Mouse (Mus musculus) layer of hippocampus, postnatal 25 days (tissue): ENCODE measurements around the gene Capn9. TPM values are rescaled to one million over a fixed set of nuclear protein-coding genes. Genes with fewer than 3 reads are reported as not detected.

ENCODE experiments used
- DNase-seq, 2 experiments: peaks; one replicate each; pipeline ENCODE4 v3.0.0; 2022; ENCODE audit warnings: mixed read lengths in 2 of 2, low spot score in 1 of 2; ENCODE audit errors: extremely low spot score in 1 of 2
- total RNA-seq, 2 experiments: library from RNA; stranded (reverse); gene quantifications; 2 replicates each; pipeline ENCODE4 v1.2.3; 2021

Gene Capn9
- total RNA-seq, 2 experiments from 2014 or later: 0.17 to 0.40 TPM

- no peak for DNase-seq
Measured at GRCm38 (mm10) chr8:124634411-124635246, 58.7 kb downstream of the Capn9 start.

DNA sequence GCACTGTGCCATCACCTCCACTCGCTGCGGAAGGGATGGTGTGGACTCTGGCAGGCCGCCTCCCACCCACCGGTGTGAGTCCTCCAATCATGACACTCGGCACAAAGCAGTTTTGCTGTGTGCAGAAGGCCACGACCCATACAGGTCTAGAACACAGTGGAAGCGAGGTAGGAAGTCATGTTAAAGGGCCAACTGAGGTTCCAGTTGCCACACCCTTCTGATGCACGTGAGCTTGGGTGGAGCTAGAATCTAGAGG, 59.3 kb downstream of the Capn9 start:
- DNase-seq: no peak

DNA sequence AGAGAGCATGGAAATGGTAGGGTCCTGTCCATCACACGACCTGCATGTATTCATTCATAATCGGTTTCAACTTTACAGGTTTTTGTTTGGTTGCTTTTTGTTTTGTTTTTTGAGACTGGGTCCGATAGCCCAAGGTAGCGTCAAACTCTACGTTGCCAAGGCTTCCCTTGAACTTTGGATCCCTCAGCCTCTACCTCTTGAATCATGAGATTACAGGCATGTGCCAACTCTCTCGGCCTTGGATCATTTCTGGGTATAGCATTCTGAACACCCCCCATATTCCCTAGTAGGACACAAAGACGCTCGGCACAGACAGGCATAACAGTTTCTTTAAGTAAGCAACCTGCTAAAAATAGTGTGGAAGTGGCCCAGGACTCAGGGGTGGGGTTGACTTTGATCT, 65.7 kb downstream of the Capn9 start:
- DNase-seq: no peak

DNA sequence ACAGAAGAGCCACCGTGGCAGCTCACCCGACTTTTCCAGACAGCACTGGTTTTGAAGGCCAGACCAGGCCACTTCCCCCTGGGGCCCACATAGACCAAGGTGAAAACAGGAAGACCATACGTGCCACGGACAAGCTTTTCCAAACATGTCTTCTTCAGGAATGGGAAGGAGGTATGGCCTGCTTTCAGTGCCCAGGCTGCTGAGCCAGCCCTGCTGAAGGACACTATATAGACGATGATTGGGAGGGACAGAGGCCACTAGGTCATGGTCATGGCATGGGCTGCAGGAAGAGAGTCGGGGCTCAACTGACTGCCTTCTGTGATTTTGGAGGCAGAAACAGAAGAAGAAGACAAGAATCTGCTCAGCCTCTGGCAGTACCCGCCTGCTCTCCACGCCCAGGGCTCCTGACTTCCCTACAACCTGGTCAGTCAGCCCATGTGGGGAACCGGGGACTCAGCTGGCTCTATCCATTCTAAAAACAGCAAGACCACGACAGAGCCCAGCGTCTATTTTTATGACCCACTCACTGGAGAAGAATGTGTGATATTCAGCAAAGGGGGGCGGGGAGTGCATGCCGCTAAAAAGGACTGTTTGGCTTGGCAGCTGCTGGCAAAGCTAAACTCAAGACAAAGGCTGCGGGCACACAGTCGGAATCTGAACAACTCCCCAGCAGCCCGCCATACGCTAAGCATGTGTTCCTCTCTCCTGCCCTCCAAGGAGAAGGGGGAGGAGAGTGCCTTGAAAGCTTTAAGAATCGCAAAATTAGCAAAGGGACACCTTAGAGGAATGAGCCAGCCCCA, 67.8 kb downstream of the Capn9 start:
- DNase-seq: no peak

DNA sequence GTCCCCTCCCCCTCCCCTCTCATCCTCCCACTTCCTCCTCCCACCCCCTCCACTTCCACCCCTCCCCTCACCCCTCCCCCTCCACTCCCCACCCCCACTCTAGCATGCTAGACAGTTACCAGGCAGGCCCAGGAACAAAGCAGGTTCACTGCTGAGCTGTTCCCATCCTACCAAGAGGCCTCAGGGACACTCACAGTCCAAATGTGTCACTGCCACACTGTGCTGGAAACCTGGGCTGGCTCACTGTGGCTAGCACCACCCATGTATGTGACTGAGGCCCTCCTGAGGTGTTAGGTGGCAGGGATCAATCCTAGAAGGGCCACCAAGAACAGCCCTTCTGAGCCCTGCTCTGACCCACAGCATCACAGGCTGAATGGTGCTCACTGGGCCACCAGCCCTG, 72.4 kb downstream of the Capn9 start:
- no peak for DNase-seq

- no peak for DNase-seq
Measured at GRCm38 (mm10) chr8:124651776-124652175, 75.9 kb downstream of the Capn9 start.

DNA sequence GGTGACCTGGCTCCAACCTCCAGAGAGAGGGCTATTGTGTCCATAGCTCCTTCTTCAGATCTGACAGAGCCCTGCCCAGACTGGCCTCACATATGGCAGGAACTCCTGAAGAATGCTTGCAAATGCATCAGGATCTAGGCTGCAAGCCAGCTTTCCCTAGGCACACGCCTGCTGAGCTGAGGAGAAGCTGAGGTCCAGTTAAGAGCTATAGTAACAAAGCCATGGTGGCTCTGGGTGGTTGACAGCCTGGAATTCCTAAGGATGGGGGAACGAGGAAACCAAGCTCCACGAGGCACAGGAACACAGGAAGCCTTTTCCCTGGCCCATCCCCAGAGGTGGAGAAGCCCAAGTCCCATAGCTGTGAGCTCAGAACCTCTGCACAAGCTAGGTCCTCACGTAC, 76.6 kb downstream of the Capn9 start:
- DNase-seq: no peak

DNA sequence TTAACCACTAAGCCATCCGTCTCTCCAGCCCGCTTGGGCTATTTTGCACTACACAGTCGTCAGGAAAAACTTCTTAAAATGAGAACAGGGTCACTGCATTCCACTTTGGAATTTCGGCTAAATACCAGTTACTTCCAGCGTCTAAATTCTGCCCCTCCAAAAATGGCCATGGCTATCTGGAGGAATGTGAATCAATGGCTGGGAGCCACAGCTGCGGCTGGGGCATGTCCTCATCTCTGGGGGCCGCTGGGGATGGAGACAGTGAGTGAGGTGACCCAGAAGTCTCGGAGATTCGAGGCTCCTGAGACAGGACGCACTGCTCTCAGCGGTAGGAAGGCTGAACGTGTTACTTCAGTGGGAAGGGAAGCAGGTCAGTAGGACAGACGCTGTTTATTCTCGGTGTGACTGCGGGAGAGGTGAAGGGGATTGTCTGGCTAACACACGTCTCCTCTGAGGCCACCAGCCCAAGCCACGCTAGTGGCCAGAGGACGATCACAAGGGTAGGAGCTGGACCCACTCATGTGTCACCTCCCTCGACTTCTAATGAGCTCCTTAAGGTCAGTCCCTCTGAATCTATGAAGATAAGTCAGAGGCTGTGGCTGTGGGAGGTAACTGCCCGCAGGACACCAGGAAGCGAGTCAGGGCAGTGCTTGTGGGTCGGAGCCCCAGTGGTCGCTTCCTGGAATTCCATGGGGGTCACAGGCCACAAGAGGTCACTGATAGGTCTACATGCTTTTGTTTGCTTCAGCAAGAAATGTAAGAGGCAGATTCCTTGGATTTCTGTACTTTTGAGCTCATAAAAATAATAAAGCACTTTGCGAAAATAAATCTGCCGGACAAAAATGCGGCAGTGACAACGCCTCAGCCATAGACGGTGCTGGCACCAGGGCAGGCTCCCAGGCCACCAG, 77.9 kb downstream of the Capn9 start:
- no peak for DNase-seq

DNA sequence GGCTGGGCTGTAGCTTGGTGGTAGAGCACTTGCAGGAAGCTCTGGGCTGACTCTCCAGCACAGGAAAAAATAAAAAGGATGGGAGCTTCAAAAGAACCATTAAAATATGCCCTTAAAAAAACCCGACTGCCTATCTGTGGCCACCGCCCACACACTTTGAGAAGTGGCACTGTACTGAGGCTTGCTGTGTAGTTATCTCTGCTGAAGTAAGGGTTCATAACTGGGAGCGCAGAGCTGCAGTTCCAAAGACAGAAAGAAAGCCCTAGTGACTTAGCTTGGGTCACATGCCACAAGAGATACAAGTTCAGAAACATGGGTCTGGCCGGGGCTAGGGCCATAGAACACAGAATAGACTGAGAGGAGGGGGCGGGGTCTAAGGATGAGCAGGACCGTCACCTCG, 82.0 kb downstream of the Capn9 start:
- DNase-seq: no peak

- DNase-seq: peak in 1 of 2 experiments; percentile 44
Measured at GRCm38 (mm10) chr8:124658415-124658814, 82.5 kb downstream of the Capn9 start.

GRCm38 (mm10) chr8:124661781-124662180, 85.9 kb downstream of the Capn9 start:
- no peak for DNase-seq

- DNase-seq: no peak
Measured at GRCm38 (mm10) chr8:124662446-124663111, 86.7 kb downstream of the Capn9 start.

- peak; percentile 74 to 78 for DNase-seq
Measured at GRCm38 (mm10) chr8:124663112-124663873, 87.4 kb downstream of the Capn9 start, which contains the start of gene 2310022B05Rik. Gene 2310022B05Rik, minus strand, starts transcription at chr8:124663369.

GRCm38 (mm10) chr8:124663874-124664230, 87.9 kb downstream of the Capn9 start:
- no peak for DNase-seq

- DNase-seq: no peak
Measured at GRCm38 (mm10) chr8:124664414-124664813, 88.5 kb downstream of the Capn9 start.

Other genes starting within 250 kb of the Capn9 start
- 100 to 1,000 TPM; 261 to 272 TPM for gene Pgbd5, start 136.5 kb upstream of the Capn9 start, total RNA-seq
- gene Cog2, start 55.3 kb upstream of the Capn9 start, total RNA-seq: 10 to 100 TPM; 37.2 to 48.5 TPM
- gene Agt, start 6.4 kb upstream of the Capn9 start, total RNA-seq: 10 to 100 TPM; 37.0 to 47.2 TPM
- gene 2310022B05Rik, start 87.3 kb downstream of the Capn9 start, total RNA-seq: 10 to 100 TPM; 83.2 to 86.9 TPM
- gene Ttc13, start 145.9 kb downstream of the Capn9 start, total RNA-seq: 10 to 100 TPM; 40.7 to 54.6 TPM
- gene Arv1, start 146.0 kb downstream of the Capn9 start, total RNA-seq: 10 to 100 TPM; 10.4 to 13.5 TPM
- gene Fam89a, start 175.7 kb downstream of the Capn9 start, total RNA-seq: under 1 TPM; 0.45 to 0.98 TPM
- gene Trim67, start 217.0 kb downstream of the Capn9 start, total RNA-seq: 1 to 10 TPM; 4.0 to 5.4 TPM